Mouse (Mus musculus): Measurements from ENCODE around the gene Nrm.

DNA sequence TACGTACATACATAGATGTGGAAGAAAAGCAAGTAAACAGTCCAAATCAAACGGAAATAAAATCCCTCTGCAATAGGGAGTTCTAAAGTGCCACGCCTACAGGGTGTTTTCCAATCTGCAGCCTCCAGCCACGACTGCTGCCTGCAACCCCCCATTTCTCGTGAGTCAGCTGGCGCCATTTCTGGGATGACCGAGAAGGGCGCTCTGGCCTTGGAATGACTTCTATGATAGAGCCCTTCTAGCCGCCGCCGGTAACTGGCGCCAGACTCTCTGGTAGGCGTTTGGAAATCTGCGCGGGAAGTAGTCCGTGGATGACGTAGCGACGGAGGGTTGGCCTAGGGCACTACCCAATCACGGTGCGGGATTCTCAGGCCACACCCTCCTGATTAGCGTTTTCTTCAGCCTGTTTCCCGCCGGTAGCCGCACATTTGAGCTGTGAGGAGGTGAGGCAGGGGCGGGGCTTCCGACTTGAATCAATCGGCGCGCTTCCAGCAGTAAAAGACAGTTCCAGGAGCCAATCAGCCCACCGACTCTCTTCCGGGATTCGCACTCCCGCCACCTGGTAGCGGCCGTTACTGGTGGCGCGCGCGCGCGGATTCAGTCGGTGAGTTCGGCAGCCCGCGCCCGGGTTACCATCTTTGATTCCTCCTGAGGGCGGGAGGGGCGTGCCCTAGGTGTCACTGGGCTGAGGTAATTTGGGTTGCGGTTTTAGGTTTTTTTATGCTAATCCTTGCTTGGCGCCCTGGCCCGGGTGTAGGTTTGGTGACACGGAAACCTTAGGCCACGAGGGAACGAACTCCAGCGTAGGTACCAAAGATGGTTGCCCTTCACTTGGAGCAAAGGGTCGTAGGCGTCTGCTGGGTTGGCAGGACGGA, 19.8 kb upstream of the Nrm start, which contains the start of gene Mdc1:
- TF ChIP-seq CTCF (IDR thresholded peaks at IDR 0.05; ENCODE audit: borderline replicate concordance, insufficient read depth, low read depth, low read length) (no peak), POLR2A (IDR thresholded peaks at IDR 0.05; ENCODE audit: borderline replicate concordance, insufficient read depth, low read length) (peak; percentile 69; the same call in 1 of the 2 replicates)
